Mouse (Mus musculus): ENCODE measurements at regions not wholly inside any gene's neighbourhood (a gene's known extent, or its start where the extent isn't known, plus 50 kb on each side); places are given as distances from the start of the nearest gene placed in this dataset.

DNA sequence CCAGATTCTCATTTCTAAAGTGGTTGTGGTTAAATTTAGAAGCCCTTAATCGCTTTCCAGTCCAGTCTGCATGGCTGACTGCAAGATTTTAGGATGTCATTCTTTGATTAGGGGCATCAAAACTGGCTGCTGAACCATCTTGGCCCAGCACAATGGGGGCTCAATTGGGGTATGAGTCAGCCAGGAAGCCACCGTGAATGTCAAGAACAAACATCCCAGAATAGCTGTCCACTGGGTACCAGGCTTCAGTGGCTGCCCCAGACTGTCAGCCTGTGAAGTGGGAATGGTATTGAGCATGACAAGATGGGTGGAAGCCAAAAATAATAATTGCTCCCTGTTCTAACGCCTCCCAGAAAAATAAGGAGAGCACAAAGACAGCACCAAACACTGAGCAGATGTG, 520.9 kb upstream of the Gm21961 start:
- no peak for TF ChIP-seq USF1 (IDR thresholded peaks at IDR 0.05; ENCODE audit: low read depth, low read length)
- no peak for TF ChIP-seq CTCF (conservative IDR thresholded peaks at IDR 0.05 in 1 of 2, IDR thresholded peaks at IDR 0.05 in 1 of 2; ENCODE audit: low read depth in 2 of 2, low read length in 2 of 2)
- TF ChIP-seq POLR2A (IDR thresholded peaks at IDR 0.05; ENCODE audit: low read depth, low read length): no peak
- TF ChIP-seq POLR2AphosphoS2 (IDR thresholded peaks at IDR 0.05; ENCODE audit: low read depth, low read length): no peak
- no peak for TF ChIP-seq ZMIZ1 (IDR thresholded peaks at IDR 0.05; ENCODE audit: low read depth, low read length)
- no peak for TF ChIP-seq CHD2 (IDR thresholded peaks at IDR 0.05; ENCODE audit: low read length)
- TF ChIP-seq JUN (IDR thresholded peaks at IDR 0.05; ENCODE audit: insufficient read depth, low read depth, low read length): no peak
- no peak for TF ChIP-seq SIN3A (IDR thresholded peaks at IDR 0.05; ENCODE audit: low read length)
- TF ChIP-seq SMC3 (IDR thresholded peaks at IDR 0.05; ENCODE audit: low read depth, low read length): no peak
- no peak for TF ChIP-seq EP300 (IDR thresholded peaks at IDR 0.05; ENCODE audit: low read length)
